Mouse (Mus musculus): ENCODE measurements around the gene Hoxd4. TPM values are rescaled to one million over a fixed set of nuclear protein-coding genes. Genes with fewer than 3 reads are reported as not detected.

The Hoxd4 gene
- polyA plus RNA-seq, 1 experiment from 2014 or later = not detected

DNA sequence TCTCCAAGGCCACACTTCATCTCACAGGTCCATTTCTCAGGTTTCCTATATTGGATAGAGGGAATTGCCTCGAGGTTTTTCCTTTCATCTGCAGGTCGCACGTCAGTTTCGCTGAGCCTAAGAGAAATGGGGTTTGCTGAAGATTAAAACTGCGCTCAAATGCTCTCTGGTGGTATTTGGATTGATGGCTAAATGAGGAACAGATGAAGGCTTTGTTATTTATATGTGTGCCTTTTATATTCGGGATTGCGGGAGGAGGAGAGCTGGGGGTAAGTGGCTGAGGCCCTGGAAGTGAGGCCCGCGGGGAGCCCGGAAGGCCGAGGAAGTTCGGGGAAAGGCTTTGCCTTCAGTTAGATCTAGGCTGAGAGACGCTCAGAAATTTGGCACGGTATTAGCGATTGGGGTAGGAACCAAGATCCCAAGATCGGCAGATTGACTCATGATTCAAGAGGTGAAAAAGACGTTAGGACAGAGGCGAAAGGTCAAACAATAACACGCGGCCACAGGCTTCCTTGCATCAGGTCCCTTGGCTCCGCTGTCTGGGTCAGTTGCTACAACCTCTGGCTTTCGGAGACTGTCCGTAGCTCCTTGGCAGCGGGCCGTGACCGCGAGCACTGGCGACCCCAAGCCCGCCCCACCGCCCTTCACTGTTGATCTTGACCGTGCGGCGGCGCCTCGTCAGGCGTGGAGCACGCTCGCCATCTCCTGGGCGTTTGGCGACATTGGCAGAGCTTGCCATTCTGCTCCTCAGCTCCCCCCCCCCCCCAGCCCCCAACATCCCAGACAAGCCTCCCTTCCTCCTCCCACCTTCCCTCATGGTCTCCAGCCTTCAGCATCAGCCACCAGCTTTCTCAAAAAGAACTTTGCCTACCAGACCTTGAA is 39.0 kb upstream of the Hoxd4 start:
- peak overlapping the region; percentile 47 for H3K4me2 ChIP-seq (replicated peaks)
- no peak overlapping the region for H3K27ac ChIP-seq (replicated peaks)
- under 1% methylated on average over 39 of the region's 40 CpGs for WGBS

DNA sequence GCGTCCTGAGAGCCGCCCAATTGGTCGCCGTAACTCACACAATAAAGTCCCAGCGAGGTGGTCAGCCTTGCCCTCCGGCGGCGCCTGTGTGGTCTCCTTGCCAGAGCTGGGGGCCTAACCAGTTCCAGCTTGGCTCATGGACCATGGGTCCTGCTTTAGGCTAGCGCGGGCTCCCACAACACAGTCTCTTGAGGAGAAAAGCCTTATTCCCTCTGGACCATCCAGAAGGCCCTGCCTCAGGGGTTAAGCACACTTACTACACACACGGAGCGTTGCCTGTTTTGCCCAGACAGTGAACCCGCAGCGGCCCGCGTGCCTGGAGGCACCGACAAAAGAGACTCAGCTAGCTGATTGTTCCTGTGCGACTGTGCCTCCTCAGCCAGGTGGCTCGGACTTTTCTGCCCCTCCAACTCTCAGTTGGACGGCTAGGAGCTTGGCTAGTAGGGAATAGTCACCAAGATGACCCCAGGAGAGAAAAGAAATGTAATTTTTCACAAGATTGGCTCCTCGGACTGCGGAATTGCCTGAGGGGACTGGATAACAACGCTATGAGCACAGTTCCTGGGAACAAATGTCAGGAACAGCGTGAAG is 37.8 kb upstream of the Hoxd4 start:
- peaks cover 4% of the 10 kb centered on the region for H3K4me1 ChIP-seq
- peaks cover 96% of the 10 kb centered on the region for H3K27me3 ChIP-seq
- H3K9ac ChIP-seq (replicated peaks) = no peak overlapping the region
- no peak overlapping the region for H3K27ac ChIP-seq (replicated peaks)
- 1% methylated on average over 24 of the region's 24 CpGs for WGBS
- H3K9me3 ChIP-seq = no peaks in the 10 kb centered on the region
- no peaks in the 10 kb centered on the region for H3K36me3 ChIP-seq
- no peak overlapping the region for H3K4me3 ChIP-seq
- no peak for ATAC-seq (ENCODE audit: low FRiP score, low read depth)
- no peak overlapping the region for H3K4me2 ChIP-seq (replicated peaks)

More for the DNA sequence above, 39.0 kb upstream of the Hoxd4 start:
- ATAC-seq (ENCODE audit: low FRiP score, low read depth) = peak; percentile 52; the same call in 1 of the 2 replicates
- Histone ChIP-seq H3K4me3 (peak overlapping the region; percentile 27), H3K4me1 (peaks cover 14% of the 10 kb centered on the region), H3K36me3 (no peaks in the 10 kb centered on the region), H3K27me3 (peaks cover 96% of the 10 kb centered on the region), H3K9ac (replicated peaks) (no peak overlapping the region), H3K9me3 (no peaks in the 10 kb centered on the region)

DNA sequence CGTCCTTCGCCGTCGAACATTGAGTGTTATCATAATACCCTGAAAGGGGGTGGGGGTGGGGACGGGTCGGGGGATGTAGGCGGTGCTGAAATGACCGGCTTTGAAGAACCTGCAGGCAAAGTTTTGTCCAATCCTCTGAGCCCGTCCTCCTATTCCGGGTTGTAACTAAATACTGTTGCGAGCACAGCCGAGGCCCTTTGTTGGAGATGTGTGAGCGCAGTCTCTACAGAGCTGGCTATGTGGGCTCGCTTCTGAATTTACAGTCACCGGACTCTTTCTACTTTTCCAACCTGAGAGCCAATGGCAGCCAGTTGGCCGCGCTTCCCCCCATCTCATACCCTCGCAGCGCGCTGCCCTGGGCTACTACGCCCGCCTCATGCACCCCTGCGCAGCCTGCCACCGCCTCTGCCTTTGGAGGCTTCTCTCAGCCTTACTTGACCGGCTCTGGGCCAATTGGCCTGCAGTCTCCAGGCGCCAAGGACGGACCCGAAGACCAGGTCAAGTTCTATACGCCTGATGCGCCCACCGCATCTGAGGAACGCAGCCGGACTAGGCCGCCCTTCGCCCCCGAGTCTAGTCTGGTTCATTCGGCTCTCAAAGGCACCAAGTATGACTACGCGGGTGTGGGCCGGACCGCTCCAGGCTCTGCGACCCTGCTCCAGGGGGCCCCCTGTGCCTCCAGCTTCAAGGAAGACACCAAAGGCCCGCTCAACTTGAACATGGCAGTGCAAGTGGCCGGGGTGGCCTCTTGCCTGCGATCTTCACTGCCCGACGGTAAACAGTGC is 36.7 kb upstream of the Hoxd4 start, which contains the start of gene Hoxd12:
Gene Hoxd12, plus strand, starts transcription at position 133 of the 785 bp plus-strand sequence.
- Histone ChIP-seq H3K4me2 (replicated peaks) (no peak within 1 kb of the TSS), H3K9ac (replicated peaks) (no peak within 1 kb of the TSS), H3K36me3 (no peaks in the 10 kb centered on the region), H3K9me3 (no peaks in the 10 kb centered on the region), H3K27ac (replicated peaks) (no peak within 1 kb of the TSS), H3K4me1 (peaks cover 4% of the 10 kb centered on the region), H3K27me3 (peaks cover 96% of the 10 kb centered on the region), H3K4me3 (no peak within 1 kb of the TSS)
- ATAC-seq (ENCODE audit: low FRiP score, low read depth) = no peak
- WGBS = 3% methylated on average over 47 of the region's 47 CpGs

DNA sequence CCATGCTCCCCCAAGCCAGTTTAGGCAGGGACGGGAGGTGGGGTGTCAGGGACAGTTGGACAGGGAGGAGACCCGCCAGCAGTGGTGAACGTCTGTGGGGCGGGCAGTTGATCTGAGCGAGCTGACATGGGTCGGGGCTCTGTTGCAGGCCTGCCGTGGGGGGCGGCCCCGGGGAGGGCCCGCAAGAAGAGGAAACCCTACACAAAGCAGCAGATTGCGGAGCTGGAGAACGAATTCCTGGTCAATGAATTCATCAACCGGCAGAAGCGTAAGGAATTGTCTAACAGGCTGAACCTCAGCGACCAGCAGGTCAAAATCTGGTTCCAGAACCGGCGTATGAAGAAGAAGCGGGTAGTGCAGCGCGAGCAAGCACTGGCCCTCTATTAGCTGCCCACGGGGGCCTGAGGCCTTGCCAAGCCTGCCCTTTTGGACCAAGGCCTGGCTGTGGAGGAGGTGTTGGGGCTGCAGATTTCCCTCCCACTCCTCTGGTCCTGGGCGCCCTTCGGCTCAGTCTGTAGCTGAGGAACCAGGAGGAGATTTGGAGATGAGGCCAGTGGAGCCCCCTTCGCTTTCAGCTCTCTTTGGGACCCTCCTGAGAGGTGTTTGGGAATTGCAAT is 36.0 kb upstream of the Hoxd4 start:
- Histone ChIP-seq H3K27ac (replicated peaks) (no peak overlapping the region), H3K4me1 (peaks cover 4% of the 10 kb centered on the region), H3K4me2 (replicated peaks) (no peak overlapping the region), H3K9me3 (no peaks in the 10 kb centered on the region), H3K9ac (replicated peaks) (no peak overlapping the region), H3K4me3 (no peak overlapping the region), H3K36me3 (no peaks in the 10 kb centered on the region), H3K27me3 (peaks cover 98% of the 10 kb centered on the region)
- WGBS = 5% methylated on average over 24 of the region's 24 CpGs
- ATAC-seq (ENCODE audit: low FRiP score, low read depth) = no peak

DNA sequence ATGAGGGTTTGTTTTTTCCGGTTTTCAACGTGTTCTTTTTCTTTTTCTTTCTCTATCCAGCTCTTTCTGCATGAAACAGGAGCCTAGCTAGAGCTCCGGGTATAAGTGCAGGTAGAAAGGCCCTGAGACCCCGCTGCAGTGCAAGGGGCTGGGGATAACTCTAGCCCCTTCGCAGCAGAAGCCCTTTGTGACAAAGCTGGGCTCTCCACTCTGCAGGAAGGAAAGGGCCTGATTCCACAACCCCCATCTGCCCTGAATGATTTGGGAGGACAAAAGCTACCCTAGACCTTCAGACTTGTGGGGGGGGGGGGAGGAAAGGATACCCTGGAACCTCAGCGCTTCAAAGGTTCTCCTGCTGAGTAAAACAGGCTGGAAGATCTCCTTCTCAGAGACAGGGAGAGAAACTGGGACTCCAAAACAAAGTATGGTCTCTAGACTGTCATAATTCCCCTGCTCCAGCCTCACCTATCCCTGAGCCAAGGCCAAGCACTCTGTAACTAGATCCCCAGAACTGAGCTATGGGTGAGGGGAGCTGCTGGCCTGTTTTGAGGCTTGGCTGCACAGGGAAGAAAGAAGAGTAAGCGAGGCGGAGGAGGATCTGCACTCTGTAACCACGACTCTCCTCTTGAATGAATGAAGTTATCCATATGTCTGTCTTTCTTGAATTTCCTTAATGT is 35.2 kb upstream of the Hoxd4 start:
- ATAC-seq (ENCODE audit: low FRiP score, low read depth) = no peak
- no peaks in the 10 kb centered on the region for H3K36me3 ChIP-seq

DNA sequence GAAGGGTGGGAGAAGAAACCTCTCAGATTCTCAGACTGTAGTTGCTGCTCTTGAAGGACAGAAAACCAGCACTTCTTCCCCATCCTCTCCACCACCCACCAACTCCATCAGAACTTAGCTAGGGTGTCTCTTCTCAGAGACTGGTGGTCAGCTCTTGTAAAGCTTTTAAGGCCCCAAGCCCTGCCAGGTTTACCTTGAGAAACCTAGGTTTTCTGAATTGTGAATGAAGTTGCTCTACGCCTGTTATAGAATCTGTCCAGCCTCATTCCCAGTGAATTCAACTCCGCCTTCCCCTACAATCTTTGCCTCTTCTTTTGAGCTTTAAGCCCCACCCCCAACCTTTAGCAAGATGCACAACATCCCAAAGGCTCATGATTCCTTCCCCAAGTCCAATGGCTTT is 34.6 kb upstream of the Hoxd4 start:
- Histone ChIP-seq H3K4me1 (peaks cover 8% of the 10 kb centered on the region), H3K27ac (replicated peaks) (no peak overlapping the region), H3K9me3 (no peaks in the 10 kb centered on the region), H3K36me3 (no peaks in the 10 kb centered on the region), H3K4me3 (no peak overlapping the region), H3K4me2 (replicated peaks) (no peak overlapping the region), H3K9ac (replicated peaks) (no peak overlapping the region), H3K27me3 (peaks cover 99% of the 10 kb centered on the region)
- 6% methylated on average over 2 of the region's 2 CpGs for WGBS
- no peak for ATAC-seq (ENCODE audit: low FRiP score, low read depth)

More for the DNA sequence above, 35.2 kb upstream of the Hoxd4 start:
- Histone ChIP-seq H3K4me1 (peaks cover 4% of the 10 kb centered on the region), H3K4me3 (no peak overlapping the region), H3K9me3 (no peaks in the 10 kb centered on the region), H3K27ac (replicated peaks) (no peak overlapping the region), H3K27me3 (peaks cover 99% of the 10 kb centered on the region), H3K9ac (replicated peaks) (no peak overlapping the region), H3K4me2 (replicated peaks) (no peak overlapping the region)
- whole genome bisulfite sequencing = 3% methylated on average over 9 of the region's 9 CpGs

DNA sequence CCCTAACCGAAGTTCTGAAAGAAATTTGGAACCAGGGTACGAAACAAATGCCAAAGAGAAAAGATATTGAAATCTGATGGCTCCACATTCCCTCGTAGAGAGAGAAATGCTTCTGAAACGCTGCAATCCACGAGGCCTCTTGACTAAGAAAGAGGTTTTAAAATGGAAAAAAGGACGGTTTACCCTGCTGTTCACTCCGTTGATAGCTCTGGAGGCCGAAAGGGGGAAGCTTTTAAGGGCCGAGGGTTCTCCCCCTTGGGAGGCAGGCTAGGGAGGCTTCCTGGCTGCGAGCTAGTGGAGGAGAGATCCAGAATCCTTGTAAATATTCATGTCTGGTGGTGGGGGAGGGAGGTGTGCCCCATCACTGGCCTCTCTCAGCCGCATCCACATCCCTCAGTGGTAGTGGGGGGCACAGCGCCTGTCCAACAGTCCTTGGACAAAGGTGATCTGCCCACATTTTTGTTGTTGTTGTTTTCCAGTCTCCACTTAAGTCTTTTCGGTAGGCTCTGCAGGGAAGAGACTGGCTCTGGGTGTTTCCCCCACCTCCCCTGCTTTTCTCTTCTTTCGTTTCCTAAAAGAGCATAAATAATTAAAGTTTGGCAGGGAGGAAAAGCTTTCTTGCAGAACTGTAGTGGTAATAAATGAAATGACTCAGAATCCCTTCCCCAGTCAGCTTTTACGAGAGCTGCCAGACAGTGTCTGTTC is 32.7 kb upstream of the Hoxd4 start, which contains the start of gene Hoxd11:
Gene Hoxd11, plus strand, starts transcription at position 667 of the 705 bp plus-strand sequence.
- peaks cover 99% of the 10 kb centered on the region for H3K27me3 ChIP-seq
- no peak for ATAC-seq (ENCODE audit: low FRiP score, low read depth)
- 2% methylated on average over 15 of the region's 15 CpGs for WGBS
- H3K9ac ChIP-seq (replicated peaks) = no peak within 1 kb of the TSS
- H3K36me3 ChIP-seq = no peaks in the 10 kb centered on the region
- H3K9me3 ChIP-seq = no peaks in the 10 kb centered on the region
- peaks cover 10% of the 10 kb centered on the region for H3K4me1 ChIP-seq
- no peak within 1 kb of the TSS for H3K4me3 ChIP-seq
- H3K4me2 ChIP-seq (replicated peaks) = no peak within 1 kb of the TSS
- H3K27ac ChIP-seq (replicated peaks) = no peak within 1 kb of the TSS

DNA sequence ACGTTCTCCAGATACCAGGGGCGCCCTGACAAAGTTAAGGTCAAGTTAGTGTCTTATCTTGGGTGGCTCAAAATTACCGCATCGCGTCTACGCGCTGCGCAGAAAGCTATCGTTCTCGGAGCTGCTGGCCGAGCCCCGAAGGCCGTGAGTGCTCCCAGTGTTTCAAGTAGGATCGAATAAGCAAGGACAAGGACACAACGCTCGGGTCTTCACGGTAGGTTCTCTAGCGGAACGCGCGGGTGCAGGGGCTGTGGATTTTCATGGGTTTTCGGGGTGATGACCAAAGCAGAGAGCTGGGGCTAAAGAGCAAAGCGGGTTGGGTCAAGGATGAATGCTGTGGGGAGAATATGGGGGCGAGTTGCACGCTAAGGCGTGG is 32.1 kb upstream of the Hoxd4 start:
- Histone ChIP-seq H3K9me3 (no peaks in the 10 kb centered on the region), H3K9ac (replicated peaks) (no peak overlapping the region), H3K27me3 (peaks cover 99% of the 10 kb centered on the region), H3K4me2 (replicated peaks) (no peak overlapping the region), H3K4me3 (no peak overlapping the region), H3K4me1 (peaks cover 10% of the 10 kb centered on the region), H3K36me3 (no peaks in the 10 kb centered on the region), H3K27ac (replicated peaks) (no peak overlapping the region)
- ATAC-seq (ENCODE audit: low FRiP score, low read depth) = no peak
- 1% methylated on average over 26 of the region's 26 CpGs for WGBS

DNA sequence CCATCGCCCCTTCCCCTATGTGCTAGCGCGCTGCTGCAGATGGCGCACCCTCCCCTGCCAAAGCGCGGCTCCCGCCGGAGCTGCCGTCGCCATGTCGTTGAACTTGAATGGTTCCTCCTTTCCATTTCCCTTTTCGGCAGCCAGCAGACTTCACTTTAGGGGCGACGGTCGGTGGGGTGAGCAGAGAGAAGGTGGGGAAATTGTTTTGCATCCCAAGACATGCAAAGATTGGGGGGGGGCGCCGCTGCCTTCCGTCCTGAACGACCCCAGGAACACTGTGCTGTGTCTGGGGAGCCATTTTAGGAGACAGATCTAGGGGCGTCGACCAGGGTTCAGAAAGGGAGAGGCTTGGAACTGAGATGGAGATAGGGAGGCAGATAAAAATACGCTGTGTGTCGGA is 31.7 kb upstream of the Hoxd4 start:
- H3K27me3 ChIP-seq = peaks cover 99% of the 10 kb centered on the region
- H3K27ac ChIP-seq (replicated peaks) = no peak overlapping the region
- no peak for ATAC-seq (ENCODE audit: low FRiP score, low read depth)
- H3K4me1 ChIP-seq = peaks cover 10% of the 10 kb centered on the region
- no peak overlapping the region for H3K4me3 ChIP-seq
- H3K9me3 ChIP-seq = no peaks in the 10 kb centered on the region
- no peak overlapping the region for H3K4me2 ChIP-seq (replicated peaks)
- H3K36me3 ChIP-seq = no peaks in the 10 kb centered on the region
- no peak overlapping the region for H3K9ac ChIP-seq (replicated peaks)
- WGBS = under 1% methylated on average over 23 of the region's 23 CpGs

DNA sequence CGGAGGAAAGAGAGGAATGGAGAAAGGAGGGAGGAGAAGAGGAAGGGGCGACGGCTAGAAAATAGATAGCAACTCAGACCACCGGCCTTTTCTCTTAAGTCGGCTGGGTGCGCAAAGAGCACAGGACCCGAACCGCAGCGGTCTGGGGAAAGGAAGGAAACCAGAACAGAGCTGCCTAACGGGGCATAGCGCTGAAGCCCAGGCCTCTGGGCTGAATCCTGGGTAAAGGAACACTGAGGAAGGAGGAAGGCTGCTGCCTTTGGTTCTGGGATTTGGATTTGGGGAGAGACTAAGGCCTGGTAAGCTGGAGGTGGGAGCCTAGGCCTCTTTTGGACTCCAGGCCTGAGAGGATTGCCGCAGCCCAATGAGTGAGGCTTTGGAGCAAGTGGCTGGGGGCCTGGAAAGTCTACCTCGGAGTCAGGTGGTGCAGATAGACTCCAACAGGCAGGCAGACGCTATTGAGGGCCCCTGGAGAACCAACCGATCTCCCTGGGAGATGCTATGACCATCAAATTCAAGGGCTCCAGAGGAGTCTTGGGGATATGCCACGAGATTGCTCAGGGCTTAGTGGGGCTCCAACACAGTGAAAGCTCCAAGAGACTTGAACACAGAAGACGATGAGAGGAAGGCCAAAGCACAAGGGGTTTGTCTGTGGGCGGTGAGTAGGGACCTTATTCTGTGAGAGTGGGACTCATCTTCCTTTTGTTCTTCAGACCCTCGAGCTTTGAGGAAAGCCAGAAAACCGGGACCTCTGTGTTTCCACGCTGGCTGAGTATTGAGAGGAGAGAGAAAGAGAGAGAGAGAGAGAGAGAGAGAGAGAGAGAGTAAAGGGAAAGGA is 30.9 kb upstream of the Hoxd4 start:
- ATAC-seq (ENCODE audit: low FRiP score, low read depth) = no peak
- no peak overlapping the region for H3K4me3 ChIP-seq
- peaks cover 10% of the 10 kb centered on the region for H3K4me1 ChIP-seq
- no peak overlapping the region for H3K9ac ChIP-seq (replicated peaks)
- no peaks in the 10 kb centered on the region for H3K36me3 ChIP-seq
- 2% methylated on average over 21 of the region's 21 CpGs for WGBS
- H3K9me3 ChIP-seq = no peaks in the 10 kb centered on the region
- H3K27ac ChIP-seq (replicated peaks) = no peak overlapping the region
- no peak overlapping the region for H3K4me2 ChIP-seq (replicated peaks)
- H3K27me3 ChIP-seq = peaks cover 98% of the 10 kb centered on the region

All from midbrain, embryonic 12.5 days (tissue).